Mouse (Mus musculus): Measurements from ENCODE around the gene Mta2. TPM values are rescaled to one million over a fixed set of nuclear protein-coding genes. Genes with fewer than 3 reads are reported as not detected.

The Mta2 gene
- polyA plus RNA-seq, 1 experiment from 2014 or later = 178 TPM

DNA sequence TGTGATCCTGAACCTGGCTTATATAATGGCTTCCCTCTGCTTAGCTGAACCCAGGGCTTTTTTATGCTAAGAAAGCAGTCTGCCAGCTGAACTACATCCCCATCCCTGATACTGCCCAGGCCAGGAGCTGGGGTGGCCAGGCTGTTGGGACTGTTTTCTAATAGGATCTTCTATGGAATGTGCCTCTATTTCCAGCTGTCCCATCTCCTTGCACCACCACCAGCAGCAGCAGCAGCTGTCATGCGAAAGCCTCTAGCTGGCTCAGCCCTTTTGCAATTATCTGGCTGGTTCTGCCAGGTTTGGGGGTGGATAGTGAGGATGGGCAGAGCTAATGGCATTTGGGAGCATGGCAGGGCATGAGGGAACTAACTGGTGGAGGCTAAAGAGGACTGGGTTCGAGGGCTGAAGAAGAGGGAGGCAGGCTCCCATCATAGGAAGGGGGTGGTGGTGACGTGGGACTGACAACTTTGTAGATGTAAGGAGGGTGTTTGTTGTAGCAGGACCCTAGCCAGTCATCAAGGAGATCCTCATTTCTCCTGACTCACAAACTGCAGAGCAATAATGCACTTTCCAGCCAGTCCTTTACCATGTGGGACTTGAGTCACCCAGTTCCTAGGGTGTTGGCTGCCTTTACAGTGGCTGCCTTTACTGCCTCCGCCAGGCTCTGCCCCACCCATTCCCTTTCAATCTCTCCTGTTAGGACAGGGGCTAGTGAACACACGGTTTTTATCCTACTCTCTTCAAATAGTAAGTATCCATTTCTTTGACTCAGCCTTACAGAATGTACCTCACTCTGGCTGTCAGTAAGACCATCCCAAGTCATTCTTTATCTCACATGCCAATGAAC, 40.9 kb downstream of the Mta2 start:
- Histone ChIP-seq H3K36me3 (peaks cover 43% of the 10 kb centered on the region), H3K4me3 (no peak overlapping the region), H3K27ac (replicated peaks) (no peak overlapping the region), H3K27me3 (ENCODE audit: low read depth, poor library complexity, severe bottlenecking) (peaks cover 9% of the 10 kb centered on the region), H3K4me1 (peaks cover 38% of the 10 kb centered on the region), H3K9me3 (replicated peaks) (no peaks in the 10 kb centered on the region)
- no peak for DNase-seq (ENCODE audit: low spot score)
- whole genome bisulfite sequencing = 58% methylated on average over 5 of the region's 5 CpGs

- Histone ChIP-seq H3K4me1 (peaks cover 42% of the 10 kb centered on the region), H3K36me3 (peaks cover 36% of the 10 kb centered on the region), H3K4me3 (no peak overlapping the region), H3K9me3 (replicated peaks) (no peaks in the 10 kb centered on the region), H3K27me3 (ENCODE audit: low read depth, poor library complexity, severe bottlenecking) (peaks cover 15% of the 10 kb centered on the region), H3K27ac (replicated peaks) (peak overlapping the region; percentile 70)
- DNase-seq (ENCODE audit: low spot score) = no peak
- WGBS = 60% methylated on average over 4 of the region's 4 CpGs
Observed at GRCm38 (mm10) chr19:8983150-8983650, 41.5 kb downstream of the Mta2 start.

GRCm38 (mm10) chr19:8984255-8984868, 42.7 kb downstream of the Mta2 start:
- Histone ChIP-seq H3K4me1 (peaks cover 53% of the 10 kb centered on the region), H3K36me3 (peaks cover 24% of the 10 kb centered on the region), H3K27me3 (ENCODE audit: low read depth, poor library complexity, severe bottlenecking) (peaks cover 27% of the 10 kb centered on the region), H3K4me3 (peak overlapping the region; percentile 31), H3K9me3 (replicated peaks) (no peaks in the 10 kb centered on the region), H3K27ac (replicated peaks) (peak overlapping the region; percentile 70)
- 11% methylated on average over 7 of the region's 7 CpGs for WGBS
- peak; percentile 77 for DNase-seq (ENCODE audit: low spot score)

DNA sequence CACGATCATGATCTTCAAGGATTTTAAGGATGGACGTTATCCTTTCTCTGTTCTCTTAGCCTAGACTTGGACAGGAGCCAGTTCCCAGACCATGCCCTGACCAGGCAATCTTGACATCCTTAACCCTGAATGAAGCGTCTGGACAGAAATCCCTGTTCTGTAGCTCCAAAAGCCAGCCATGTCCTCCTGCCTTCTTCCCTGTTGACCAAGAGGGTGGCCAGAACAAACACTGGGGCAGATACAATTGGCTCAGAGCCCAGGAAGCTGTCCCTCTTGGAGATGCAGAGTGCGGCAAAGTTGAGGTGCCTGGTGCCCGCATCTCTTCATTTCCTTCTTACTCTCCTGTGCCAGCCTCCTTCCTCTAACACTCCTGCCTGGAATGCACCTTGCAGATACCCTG, 44.2 kb downstream of the Mta2 start:
- Histone ChIP-seq H3K36me3 (peaks cover 9% of the 10 kb centered on the region), H3K4me3 (no peak overlapping the region), H3K4me1 (peaks cover 69% of the 10 kb centered on the region), H3K27ac (replicated peaks) (no peak overlapping the region), H3K27me3 (ENCODE audit: low read depth, poor library complexity, severe bottlenecking) (peaks cover 42% of the 10 kb centered on the region), H3K9me3 (replicated peaks) (no peaks in the 10 kb centered on the region)
- no peak for DNase-seq (ENCODE audit: low spot score)
- WGBS = 85% methylated on average over 5 of the region's 5 CpGs

DNA sequence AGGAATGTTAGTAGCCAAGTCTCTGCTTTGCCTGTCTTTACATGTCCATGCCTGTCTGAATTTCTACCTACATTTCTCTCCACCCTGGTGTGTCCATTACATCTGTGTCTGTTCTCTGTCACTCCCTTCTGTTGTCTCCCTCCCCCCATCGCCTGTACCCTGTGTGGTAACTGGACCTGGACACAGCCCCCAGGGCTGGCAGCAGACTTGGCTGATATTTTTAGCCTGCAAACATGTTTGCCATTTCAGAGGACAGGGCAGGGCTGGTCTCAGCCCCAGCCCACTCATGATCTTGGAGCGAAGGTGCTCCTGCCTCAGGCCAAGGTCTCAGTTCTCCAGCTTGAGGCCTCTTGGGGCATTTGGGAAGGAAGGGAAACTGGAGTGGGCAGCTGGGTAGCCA, 46.1 kb downstream of the Mta2 start:
- no peak overlapping the region for H3K27ac ChIP-seq (replicated peaks)
- H3K9me3 ChIP-seq (replicated peaks) = no peaks in the 10 kb centered on the region
- no peak for DNase-seq (ENCODE audit: low spot score)
- no peak overlapping the region for H3K4me3 ChIP-seq
- H3K36me3 ChIP-seq = no peaks in the 10 kb centered on the region
- H3K27me3 ChIP-seq (ENCODE audit: low read depth, poor library complexity, severe bottlenecking) = peaks cover 61% of the 10 kb centered on the region
- peaks cover 66% of the 10 kb centered on the region for H3K4me1 ChIP-seq
- WGBS = 52% methylated on average over 2 of the region's 2 CpGs

- Histone ChIP-seq H3K27me3 (ENCODE audit: low read depth, poor library complexity, severe bottlenecking) (peaks cover 61% of the 10 kb centered on the region), H3K27ac (replicated peaks) (peak overlapping the region; percentile 78)
- no peak for DNase-seq (ENCODE audit: low spot score)
Observed at GRCm38 (mm10) chr19:8988346-8989065, 46.8 kb downstream of the Mta2 start.

DNA sequence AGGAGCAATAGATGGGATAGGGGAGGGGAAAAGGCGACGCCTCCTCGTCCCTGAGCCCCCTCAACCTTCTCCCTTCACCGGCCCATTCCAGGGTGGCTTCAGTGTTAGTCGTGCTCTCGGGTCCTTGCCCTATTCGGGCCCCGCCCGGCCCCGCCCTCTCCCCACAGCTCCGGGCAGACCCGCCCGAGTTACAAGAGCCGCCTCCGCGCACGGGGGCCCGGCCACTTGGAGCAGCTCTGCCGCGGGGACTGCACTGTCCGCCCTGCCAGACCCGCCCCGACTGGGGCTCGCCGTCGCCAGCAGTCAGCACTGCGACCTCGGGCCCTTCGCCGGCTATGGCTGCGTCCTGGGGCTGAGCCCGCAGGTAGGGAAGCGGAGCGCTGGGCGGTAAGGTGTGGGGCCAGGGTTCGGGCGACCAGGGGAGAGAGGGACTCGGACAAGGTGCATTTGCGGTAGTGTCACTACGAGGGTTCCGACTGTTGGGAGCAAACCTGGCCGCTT, 47.4 kb downstream of the Mta2 start, which contains the start of gene Ahnak:
Ahnak (plus strand) TSS at position 219 of the 501 bp plus-strand sequence.
- H3K4me1 ChIP-seq = peaks cover 53% of the 10 kb centered on the region
- DNase-seq (ENCODE audit: low spot score) = peak; percentile 70
- WGBS = 0% methylated on average over 42 of the region's 42 CpGs

More at GRCm38 (mm10) chr19:8988346-8989065, 46.8 kb downstream of the Mta2 start:
- 10% methylated on average over 15 of the region's 15 CpGs for WGBS
- Histone ChIP-seq H3K9me3 (replicated peaks) (no peaks in the 10 kb centered on the region), H3K4me3 (peak overlapping the region; percentile 70), H3K4me1 (peaks cover 59% of the 10 kb centered on the region), H3K36me3 (no peaks in the 10 kb centered on the region)

GRCm38 (mm10) chr19:8989567-8990431, 48.1 kb downstream of the Mta2 start:
- H3K4me1 ChIP-seq = peaks cover 46% of the 10 kb centered on the region
- DNase-seq (ENCODE audit: low spot score) = peak; percentile 63
- H3K4me3 ChIP-seq = peak overlapping the region; percentile 70
- H3K36me3 ChIP-seq = no peaks in the 10 kb centered on the region
- peak overlapping the region; percentile 78 for H3K27ac ChIP-seq (replicated peaks)
- peaks cover 61% of the 10 kb centered on the region for H3K27me3 ChIP-seq (ENCODE audit: low read depth, poor library complexity, severe bottlenecking)
- H3K9me3 ChIP-seq (replicated peaks) = no peaks in the 10 kb centered on the region
- WGBS = under 1% methylated on average over 53 of the region's 53 CpGs

More for the DNA sequence above, 47.4 kb downstream of the Mta2 start, which contains the start of gene Ahnak:
- Histone ChIP-seq H3K9me3 (replicated peaks) (no peaks in the 10 kb centered on the region), H3K27me3 (ENCODE audit: low read depth, poor library complexity, severe bottlenecking) (peaks cover 61% of the 10 kb centered on the region), H3K27ac (replicated peaks) (peak within 1 kb of the TSS; percentile 78), H3K36me3 (no peaks in the 10 kb centered on the region), H3K4me3 (peak within 1 kb of the TSS; percentile 70)

- peaks cover 61% of the 10 kb centered on the region for H3K27me3 ChIP-seq (ENCODE audit: low read depth, poor library complexity, severe bottlenecking)
- no peak for DNase-seq (ENCODE audit: low spot score)
- H3K36me3 ChIP-seq = no peaks in the 10 kb centered on the region
- peaks cover 40% of the 10 kb centered on the region for H3K4me1 ChIP-seq
- H3K9me3 ChIP-seq (replicated peaks) = no peaks in the 10 kb centered on the region
- 20% methylated on average over 15 of the region's 15 CpGs for WGBS
- peak overlapping the region; percentile 70 for H3K4me3 ChIP-seq
- H3K27ac ChIP-seq (replicated peaks) = peak overlapping the region; percentile 78
Observed at GRCm38 (mm10) chr19:8990432-8991102, 48.9 kb downstream of the Mta2 start.

- Histone ChIP-seq H3K9me3 (replicated peaks) (no peaks in the 10 kb centered on the region), H3K36me3 (no peaks in the 10 kb centered on the region), H3K4me3 (no peak overlapping the region), H3K4me1 (peaks cover 40% of the 10 kb centered on the region), H3K27ac (replicated peaks) (no peak overlapping the region), H3K27me3 (ENCODE audit: low read depth, poor library complexity, severe bottlenecking) (peaks cover 57% of the 10 kb centered on the region)
- no peak for DNase-seq (ENCODE audit: low spot score)
- WGBS = 62% methylated on average over 4 of the region's 4 CpGs
Observed at GRCm38 (mm10) chr19:8991245-8991870, 49.7 kb downstream of the Mta2 start.
